Mouse (Mus musculus): ENCODE measurements around the gene Wfs1. TPM values are rescaled to one million over a fixed set of nuclear protein-coding genes. Genes with fewer than 3 reads are reported as not detected.

Gene Wfs1
- total RNA-seq (2014; rRNA removed) = 2.1 and 2.2 TPM in 2 replicates
- 7.4 and 8.8 TPM in 2 replicates for polyA plus RNA-seq (2012; rRNA removed)

DNA sequence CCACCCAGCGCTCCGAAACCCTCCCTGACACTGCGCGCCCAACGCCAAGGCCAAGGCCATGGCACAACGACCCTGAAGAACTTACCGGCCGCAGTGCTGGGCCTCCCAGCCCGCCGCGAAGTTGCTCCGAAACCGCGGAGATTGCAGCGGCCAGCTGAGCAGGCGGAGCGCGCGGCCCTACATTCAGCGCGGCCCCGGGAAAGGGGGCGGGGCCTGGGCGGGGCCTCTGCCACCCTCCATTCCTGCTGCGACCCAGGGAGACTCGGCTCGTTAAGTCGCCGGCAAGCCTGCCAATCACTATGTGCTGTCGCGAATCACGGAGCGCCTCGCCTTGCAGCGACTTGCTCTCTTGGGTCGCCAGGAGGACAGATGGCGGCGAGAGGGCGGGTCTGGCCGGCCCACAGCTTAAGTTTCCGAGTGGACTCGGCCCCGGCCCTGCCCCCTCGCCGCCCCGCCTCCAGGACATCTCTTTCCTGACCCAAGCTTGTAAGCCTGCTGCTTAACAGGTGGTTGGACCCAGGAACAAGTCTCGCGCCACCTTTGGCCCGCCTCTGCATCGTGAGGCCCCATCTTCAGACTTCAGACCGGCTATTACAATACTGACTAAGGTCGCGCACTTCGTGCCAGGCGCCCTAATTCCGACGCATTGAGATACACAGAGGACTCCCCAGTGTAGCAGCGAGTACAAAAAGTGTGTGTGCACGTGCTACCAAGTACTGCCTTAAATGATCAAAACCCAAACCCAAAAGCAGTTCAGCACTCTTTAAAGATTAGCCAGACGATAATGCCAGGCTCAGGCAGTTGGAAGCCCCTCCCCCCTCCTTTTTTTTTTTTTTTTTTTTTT, at the start of gene Wfs1:
TSS of gene Wfs1 (minus strand) at position 425 of the 844 bp plus-strand sequence.
- peaks cover 6% of the 10 kb centered on the region; the same call in 1 of the 2 replicates for H3K79me2 ChIP-seq (ENCODE audit: control insufficient read depth, insufficient read depth, low read length)
- peak within 1 kb of the TSS; percentile 90 for H3K4me3 ChIP-seq (ENCODE audit: insufficient read depth, low read depth, low read length)
- 1% methylated on average over 60 of the region's 60 CpGs for WGBS
- peak; percentile 83 for TF ChIP-seq POLR2A (IDR thresholded peaks at IDR 0.05; ENCODE audit: extremely low read depth, insufficient read depth, low read length)
- no peak for TF ChIP-seq CTCF (IDR thresholded peaks at IDR 0.05; ENCODE audit: low read depth, low read length)
- H3K27me3 ChIP-seq (ENCODE audit: control insufficient read depth, insufficient read depth, low read length) = no peaks in the 10 kb centered on the region
- H3K9ac ChIP-seq (ENCODE audit: low read depth, low read length) = peak within 1 kb of the TSS; percentile 91
- H3K4me1 ChIP-seq (ENCODE audit: control insufficient read depth, insufficient read depth, low read length) = peaks cover 4% of the 10 kb centered on the region; the same call in 1 of the 2 replicates
- H3K36me3 ChIP-seq (ENCODE audit: control insufficient read depth, insufficient read depth, low read length) = no peaks in the 10 kb centered on the region
- H3K27ac ChIP-seq (replicated peaks; ENCODE audit: insufficient read depth, low read depth, low read length) = peak within 1 kb of the TSS; percentile 36
- peak; percentile 96 for DNase-seq (ENCODE audit: extremely low read depth, low read depth, low spot score)

DNA sequence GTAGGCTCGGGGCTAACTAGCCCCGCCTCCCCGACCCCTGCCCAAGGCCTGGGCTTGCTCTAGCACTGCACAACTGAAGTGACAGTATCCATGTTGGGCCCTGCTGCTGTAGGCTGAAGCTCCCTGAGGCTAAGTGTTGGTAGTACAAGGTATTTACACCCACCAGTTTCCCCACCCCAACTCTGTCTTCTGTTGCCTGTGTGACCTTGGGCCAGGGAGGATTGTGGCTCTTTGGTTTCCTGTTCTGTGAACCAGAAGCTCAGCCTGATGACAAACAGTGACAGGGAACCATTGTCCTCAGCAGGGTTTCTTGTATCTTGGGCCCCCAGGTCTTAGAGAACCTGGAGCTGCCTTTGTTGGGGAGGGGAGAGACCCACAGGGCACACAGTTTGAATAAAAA, 47.9 kb upstream of the Wfs1 start:
- no peak overlapping the region for H3K27ac ChIP-seq (replicated peaks; ENCODE audit: insufficient read depth, low read depth, low read length)
- H3K79me2 ChIP-seq (ENCODE audit: control insufficient read depth, insufficient read depth, low read length) = no peaks in the 10 kb centered on the region
- no peaks in the 10 kb centered on the region for H3K4me1 ChIP-seq (ENCODE audit: control insufficient read depth, insufficient read depth, low read length)
- 0 out of 2 replicates have a peak, but pooled peaks cover 4% of the 10 kb centered on the region for H3K27me3 ChIP-seq (ENCODE audit: control insufficient read depth, insufficient read depth, low read length)
- WGBS = 61% methylated on average over 3 of the region's 3 CpGs
- H3K36me3 ChIP-seq (ENCODE audit: control insufficient read depth, insufficient read depth, low read length) = no peaks in the 10 kb centered on the region
- TF ChIP-seq CTCF (IDR thresholded peaks at IDR 0.05; ENCODE audit: low read depth, low read length) (no peak), POLR2A (IDR thresholded peaks at IDR 0.05; ENCODE audit: extremely low read depth, insufficient read depth, low read length) (no peak)
- H3K4me3 ChIP-seq (ENCODE audit: insufficient read depth, low read depth, low read length) = no peak overlapping the region
- no peak for DNase-seq (ENCODE audit: extremely low read depth, low read depth, low spot score)
- H3K9ac ChIP-seq (ENCODE audit: low read depth, low read length) = no peak overlapping the region

DNA sequence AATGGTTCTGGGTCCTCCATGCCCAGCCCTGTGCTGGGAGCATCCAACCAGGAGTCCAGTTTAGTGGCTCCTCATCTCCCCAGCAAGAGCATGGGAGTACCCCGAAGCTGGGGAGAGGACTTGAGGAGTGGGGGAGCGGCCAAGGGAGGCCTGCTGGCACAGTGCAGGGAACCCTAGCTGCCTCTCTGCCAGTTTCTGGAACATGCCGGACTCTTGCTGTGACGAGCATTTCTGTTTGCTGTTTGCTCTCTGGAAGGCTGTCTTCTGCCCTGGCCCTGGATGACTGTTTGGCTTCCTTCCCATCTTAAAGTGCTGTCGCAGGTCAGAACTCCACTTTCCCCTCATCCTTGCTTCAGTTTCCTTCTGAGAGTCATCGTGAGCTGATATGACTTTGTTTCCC, 46.9 kb upstream of the Wfs1 start:
- no peak for DNase-seq (ENCODE audit: extremely low read depth, low read depth, low spot score)
- 67% methylated on average over 6 of the region's 6 CpGs for WGBS
- 0 out of 2 replicates have a peak, but pooled peaks cover 2% of the 10 kb centered on the region for H3K27me3 ChIP-seq (ENCODE audit: control insufficient read depth, insufficient read depth, low read length)
- no peaks in the 10 kb centered on the region for H3K79me2 ChIP-seq (ENCODE audit: control insufficient read depth, insufficient read depth, low read length)
- no peaks in the 10 kb centered on the region for H3K4me1 ChIP-seq (ENCODE audit: control insufficient read depth, insufficient read depth, low read length)
- no peak overlapping the region for H3K9ac ChIP-seq (ENCODE audit: low read depth, low read length)
- TF ChIP-seq POLR2A (IDR thresholded peaks at IDR 0.05; ENCODE audit: extremely low read depth, insufficient read depth, low read length) = no peak
- TF ChIP-seq CTCF (IDR thresholded peaks at IDR 0.05; ENCODE audit: low read depth, low read length) = no peak
- H3K36me3 ChIP-seq (ENCODE audit: control insufficient read depth, insufficient read depth, low read length) = no peaks in the 10 kb centered on the region
- H3K27ac ChIP-seq (replicated peaks; ENCODE audit: insufficient read depth, low read depth, low read length) = no peak overlapping the region
- no peak overlapping the region for H3K4me3 ChIP-seq (ENCODE audit: insufficient read depth, low read depth, low read length)

DNA sequence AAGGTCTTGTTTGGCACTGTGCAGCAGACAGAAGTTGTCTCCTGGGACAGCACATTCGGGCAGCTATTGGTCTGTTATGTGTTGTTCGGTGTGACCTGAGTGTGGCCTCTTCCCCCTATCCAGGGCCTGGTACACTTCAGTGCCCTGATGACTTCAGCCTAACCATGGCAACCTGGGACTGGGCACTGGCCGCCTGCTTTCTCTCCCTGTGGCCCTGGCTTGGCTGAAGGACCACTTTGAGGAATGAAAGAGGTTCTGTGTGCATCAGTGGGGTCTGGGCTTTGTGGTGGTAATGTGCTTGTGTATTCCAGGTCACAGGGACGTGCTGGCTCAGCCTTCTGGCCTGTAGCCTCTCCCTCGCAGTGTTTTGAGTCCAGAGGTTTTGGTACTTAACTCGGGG, 46.2 kb upstream of the Wfs1 start:
- H3K27me3 ChIP-seq (ENCODE audit: control insufficient read depth, insufficient read depth, low read length) = peaks cover 3% of the 10 kb centered on the region; the same call in 1 of the 2 replicates
- H3K4me1 ChIP-seq (ENCODE audit: control insufficient read depth, insufficient read depth, low read length) = no peaks in the 10 kb centered on the region
- H3K36me3 ChIP-seq (ENCODE audit: control insufficient read depth, insufficient read depth, low read length) = no peaks in the 10 kb centered on the region
- H3K27ac ChIP-seq (replicated peaks; ENCODE audit: insufficient read depth, low read depth, low read length) = no peak overlapping the region
- TF ChIP-seq POLR2A (IDR thresholded peaks at IDR 0.05; ENCODE audit: extremely low read depth, insufficient read depth, low read length) (no peak), CTCF (IDR thresholded peaks at IDR 0.05; ENCODE audit: low read depth, low read length) (no peak)
- H3K79me2 ChIP-seq (ENCODE audit: control insufficient read depth, insufficient read depth, low read length) = no peaks in the 10 kb centered on the region
- 62% methylated on average over 6 of the region's 6 CpGs for WGBS
- DNase-seq (ENCODE audit: extremely low read depth, low read depth, low spot score) = no peak
- H3K4me3 ChIP-seq (ENCODE audit: insufficient read depth, low read depth, low read length) = no peak overlapping the region
- no peak overlapping the region for H3K9ac ChIP-seq (ENCODE audit: low read depth, low read length)

DNA sequence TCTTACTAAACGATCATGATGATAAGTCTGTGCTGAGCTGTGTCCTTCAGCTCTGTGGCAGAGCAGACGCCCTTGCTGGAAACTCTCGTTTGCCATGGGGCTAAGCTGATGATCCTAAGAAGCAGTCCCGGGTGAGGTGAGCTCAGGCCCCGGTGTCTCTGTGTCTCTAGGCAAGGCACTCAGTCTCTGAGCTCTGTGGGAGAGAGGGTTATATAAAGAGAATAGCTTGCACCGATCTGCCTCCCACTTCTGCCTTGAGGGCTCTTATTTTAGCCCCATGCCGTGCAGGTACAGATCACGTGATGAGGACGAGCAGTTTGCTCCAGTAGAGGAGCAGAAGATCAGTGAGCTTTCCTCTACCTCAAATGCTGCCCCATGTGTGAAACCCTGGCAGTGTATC, 41.7 kb upstream of the Wfs1 start:
- DNase-seq (ENCODE audit: extremely low read depth, low read depth, low spot score) = no peak
- no peak overlapping the region for H3K27ac ChIP-seq (replicated peaks; ENCODE audit: insufficient read depth, low read depth, low read length)
- no peak overlapping the region for H3K4me3 ChIP-seq (ENCODE audit: insufficient read depth, low read depth, low read length)
- H3K27me3 ChIP-seq (ENCODE audit: control insufficient read depth, insufficient read depth, low read length) = peaks cover 17% of the 10 kb centered on the region; the same call in 1 of the 2 replicates
- no peak overlapping the region for H3K9ac ChIP-seq (ENCODE audit: low read depth, low read length)
- no peaks in the 10 kb centered on the region for H3K36me3 ChIP-seq (ENCODE audit: control insufficient read depth, insufficient read depth, low read length)
- H3K79me2 ChIP-seq (ENCODE audit: control insufficient read depth, insufficient read depth, low read length) = no peaks in the 10 kb centered on the region
- no peaks in the 10 kb centered on the region; the same call in 1 of the 2 replicates for H3K4me1 ChIP-seq (ENCODE audit: control insufficient read depth, insufficient read depth, low read length)
- no peak for TF ChIP-seq POLR2A (IDR thresholded peaks at IDR 0.05; ENCODE audit: extremely low read depth, insufficient read depth, low read length)
- TF ChIP-seq CTCF (IDR thresholded peaks at IDR 0.05; ENCODE audit: low read depth, low read length) = no peak
- 43% methylated on average over 9 of the region's 9 CpGs for WGBS
